Mouse (Mus musculus) limb, embryonic 13.5 days (tissue): ENCODE measurements around the gene Cyp2e1. TPM values are rescaled to one million over a fixed set of nuclear protein-coding genes. Genes with fewer than 3 reads are reported as not detected.
"Not testable (repeated sequence)": the region's sequence is repeated elsewhere in the genome, so short reads cannot be mapped to it uniquely, and the experiment has no call there.

ENCODE experiments used
- ATAC-seq: fragments of 200-750 bp; cut with Nextera tagmentation; 2 replicates; pipeline ENCODE4 v1.8.0; 2017; ENCODE audit warnings: low read depth, moderate number of reproducible peaks, moderate TSS enrichment; ENCODE audit not compliant: low FRiP score
- H3K27ac ChIP-seq: fragments of 300-500 bp; sonication (generic); 2 replicates; pipeline ENCODE4 v1.5.1; 2015; ENCODE audit warnings: inconsistent platforms, mild to moderate bottlenecking, moderate library complexity
- H3K27me3 ChIP-seq: fragments of 300-500 bp; sonication (generic); 2 replicates; pipeline ENCODE4 v1.6.1; 2015; ENCODE audit warnings: mild to moderate bottlenecking, inconsistent platforms
- H3K36me3 ChIP-seq: fragments of 300-500 bp; sonication (generic); 2 replicates; pipeline ENCODE4 v1.6.1; 2015; ENCODE audit warnings: inconsistent platforms, mild to moderate bottlenecking, moderate library complexity
- H3K4me1 ChIP-seq: fragments of 300-500 bp; sonication (generic); 2 replicates; pipeline ENCODE4 v1.6.1; 2015; ENCODE audit warnings: inconsistent platforms
- H3K4me2 ChIP-seq: fragments of 300-500 bp; sonication (generic); replicated peaks from 2 replicates; pipeline ENCODE4 v1.6.1; 2015; ENCODE audit warnings: inconsistent platforms, mild to moderate bottlenecking, moderate library complexity
- H3K4me3 ChIP-seq: fragments of 300-500 bp; sonication (generic); 2 replicates; pipeline ENCODE4 v1.5.1; 2015; ENCODE audit warnings: moderate library complexity, mild to moderate bottlenecking, inconsistent platforms
- H3K9ac ChIP-seq: fragments of 300-500 bp; sonication (generic); 2 replicates; pipeline ENCODE4 v1.6.1; 2015; ENCODE audit warnings: mild to moderate bottlenecking, inconsistent platforms
- H3K9me3 ChIP-seq: fragments of 300-500 bp; sonication (generic); 2 replicates; pipeline ENCODE4 v1.6.1; 2016; ENCODE audit warnings: inconsistent platforms
- WGBS: fragments of 180-500 bp; shearing (Covaris S2); methylation state at CpG from one replicate; pipeline ENCODE4 v1.1.7; 2015; 5-methylcytosine and 5-hydroxymethylcytosine counted together
- polyA plus RNA-seq: library from polyadenylated mRNA; unstranded; fragments of >200 nt; fragmentation: Nextera tagmentation; extraction: Ambion mirVana; gene quantifications from 2 replicates; pipeline ENCODE4 v1.2.1, GENCODE M21; 2015

Cyp2e1 gene
- not detected in 2 replicates for polyA plus RNA-seq

- H3K4me2 ChIP-seq, result no peak within 1 kb of the TSS
- 75% methylated on average over 7 of the region's 7 CpGs for WGBS
- no peaks in the 10 kb centered on the region for H3K9me3 ChIP-seq
- H3K4me1 ChIP-seq, result no peaks in the 10 kb centered on the region
- no peaks in the 10 kb centered on the region for H3K36me3 ChIP-seq
- H3K4me3 ChIP-seq, result no peak within 1 kb of the TSS
- no peaks in the 10 kb centered on the region for H3K27me3 ChIP-seq
- H3K9ac ChIP-seq, result no peak within 1 kb of the TSS
- ATAC-seq, result no peak
- H3K27ac ChIP-seq, result no peak within 1 kb of the TSS
Observed at GRCm38 (mm10) chr7:140763447-140764020, at the start of gene Cyp2e1. Cyp2e1 (plus strand) TSS chr7:140763739.

DNA sequence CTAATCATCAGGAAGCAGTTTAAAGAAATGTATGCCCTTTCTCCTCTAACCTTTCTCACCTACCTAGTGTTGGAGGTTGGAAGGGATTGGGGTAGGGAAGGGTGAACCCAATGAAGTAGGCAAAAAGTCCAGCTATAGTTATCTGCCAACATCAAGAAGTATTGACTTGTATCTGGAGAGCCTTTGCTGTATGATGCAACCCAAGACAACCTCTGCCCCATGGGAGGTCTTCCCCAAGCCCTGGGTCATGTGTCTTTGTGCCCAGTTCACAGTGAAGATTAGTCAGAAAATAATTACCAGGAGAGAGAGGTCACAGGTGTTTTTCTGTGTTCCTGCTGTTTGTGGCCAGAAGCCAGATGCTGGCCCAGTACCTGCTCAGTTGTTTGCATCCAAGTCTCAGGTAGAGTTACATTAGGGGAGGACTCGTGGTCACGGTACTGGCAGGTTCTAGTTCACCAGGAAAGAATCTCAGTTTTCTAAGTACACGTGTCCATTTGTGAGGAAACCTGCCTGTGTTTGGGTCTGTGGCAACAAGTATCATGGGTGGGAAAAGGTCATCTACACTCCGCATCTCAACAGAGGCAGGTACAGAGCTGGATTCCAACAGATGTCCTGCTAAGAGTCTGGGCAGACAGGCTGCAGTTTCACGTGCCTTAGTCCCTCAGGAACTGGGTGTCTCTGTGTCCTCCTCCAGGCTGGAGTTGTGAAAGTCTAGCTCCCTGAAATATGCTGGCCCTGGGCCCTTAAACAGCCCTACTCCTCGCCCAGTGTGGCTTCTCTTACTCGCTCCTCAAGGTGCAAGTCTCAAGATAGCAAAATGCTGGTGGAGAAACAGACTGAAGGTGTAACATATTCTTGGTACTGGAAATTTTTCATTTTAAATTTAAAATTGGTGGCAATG, 46.1 kb upstream of the Cyp2e1 start:
- H3K4me1 ChIP-seq, result no peaks in the 10 kb centered on the region
- no peaks in the 10 kb centered on the region for H3K27me3 ChIP-seq
- H3K27ac ChIP-seq, result no peak overlapping the region
- 82% methylated on average over 7 of the region's 7 CpGs for WGBS
- H3K9me3 ChIP-seq, result no peaks in the 10 kb centered on the region
- no peak for ATAC-seq
- H3K36me3 ChIP-seq, result no peaks in the 10 kb centered on the region
- no peak overlapping the region for H3K4me2 ChIP-seq
- H3K4me3 ChIP-seq, result no peak overlapping the region
- no peak overlapping the region for H3K9ac ChIP-seq

- 83% methylated on average over 6 of the region's 6 CpGs for WGBS
- Histone ChIP-seq H3K27me3 (no peaks in the 10 kb centered on the region), H3K4me1 (no peaks in the 10 kb centered on the region), H3K4me2 (no peak overlapping the region), H3K4me3 (no peak overlapping the region), H3K27ac (no peak overlapping the region), H3K9me3 (no peaks in the 10 kb centered on the region), H3K9ac (no peak overlapping the region), H3K36me3 (no peaks in the 10 kb centered on the region)
- ATAC-seq, result no peak
Observed at GRCm38 (mm10) chr7:140721095-140721494, 42.4 kb upstream of the Cyp2e1 start.

DNA sequence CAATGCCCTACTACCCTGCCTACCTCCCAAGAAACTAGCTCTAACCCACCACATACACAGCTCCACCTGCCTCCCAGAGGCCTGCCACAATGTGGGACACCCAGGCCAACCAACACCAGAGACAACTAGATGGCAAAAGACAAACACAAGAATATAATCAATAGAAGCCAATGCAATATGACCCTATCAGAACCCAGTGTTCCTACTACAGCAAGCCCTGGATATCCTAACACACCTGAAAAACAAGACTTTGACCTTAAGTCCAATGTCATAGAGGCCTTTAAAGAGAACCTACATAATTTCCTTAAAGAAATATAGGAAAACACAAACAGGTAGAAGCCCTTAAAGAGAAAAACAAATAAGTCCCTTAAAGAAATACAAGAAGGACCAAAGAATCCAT, 38.0 kb upstream of the Cyp2e1 start:
- H3K4me2 ChIP-seq, result no peak overlapping the region
- no peak overlapping the region for H3K9ac ChIP-seq
- no peaks in the 10 kb centered on the region for H3K27me3 ChIP-seq
- ATAC-seq, result no peak
- 0 out of 2 replicates have a peak, but pooled peaks cover 5% of the 10 kb centered on the region for H3K9me3 ChIP-seq
- H3K4me1 ChIP-seq, result no peaks in the 10 kb centered on the region
- H3K4me3 ChIP-seq, result no peak overlapping the region
- H3K36me3 ChIP-seq, result no peaks in the 10 kb centered on the region
- no peak overlapping the region for H3K27ac ChIP-seq

DNA sequence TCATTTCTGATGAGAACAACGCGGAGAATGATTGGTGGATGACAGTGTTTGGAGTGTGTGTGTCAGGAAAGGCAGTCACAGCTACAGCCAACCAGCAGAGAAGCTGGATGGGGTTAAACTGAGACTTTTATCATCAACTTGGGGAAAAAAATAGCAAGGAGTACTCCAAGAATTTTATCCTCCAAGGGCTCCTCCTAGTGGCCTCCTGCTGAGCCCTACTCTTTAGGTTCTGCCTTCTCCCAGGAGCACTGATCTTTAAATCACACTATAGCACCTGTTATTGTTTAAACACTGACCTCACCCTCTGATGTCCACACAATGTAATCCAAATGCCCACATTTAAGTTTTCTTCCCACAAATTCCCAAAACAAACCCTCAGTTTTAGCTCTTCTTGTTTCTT, 30.4 kb upstream of the Cyp2e1 start:
- Histone ChIP-seq H3K9ac (no peak overlapping the region), H3K4me2 (no peak overlapping the region), H3K27ac (no peak overlapping the region), H3K4me1 (no peaks in the 10 kb centered on the region), H3K9me3 (no peaks in the 10 kb centered on the region), H3K36me3 (no peaks in the 10 kb centered on the region), H3K4me3 (no peak overlapping the region), H3K27me3 (no peaks in the 10 kb centered on the region)
- ATAC-seq, result no peak
- WGBS, result 79% methylated on average over 2 of the region's 2 CpGs

- H3K4me2 ChIP-seq, result no peak overlapping the region
- no peaks in the 10 kb centered on the region for H3K27me3 ChIP-seq
- 82% methylated on average over 3 of the region's 3 CpGs for whole genome bisulfite sequencing
- no peak for ATAC-seq
- no peaks in the 10 kb centered on the region for H3K4me1 ChIP-seq
- no peak overlapping the region for H3K9ac ChIP-seq
- no peak overlapping the region for H3K27ac ChIP-seq
- H3K9me3 ChIP-seq, result no peaks in the 10 kb centered on the region
- no peak overlapping the region for H3K4me3 ChIP-seq
- no peaks in the 10 kb centered on the region for H3K36me3 ChIP-seq
Observed at GRCm38 (mm10) chr7:140747402-140747801, 16.1 kb upstream of the Cyp2e1 start.

- Histone ChIP-seq H3K4me3 (no peak overlapping the region), H3K4me1 (no peaks in the 10 kb centered on the region), H3K27ac (no peak overlapping the region), H3K9me3 (no peaks in the 10 kb centered on the region), H3K36me3 (no peaks in the 10 kb centered on the region), H3K27me3 (no peaks in the 10 kb centered on the region), H3K9ac (no peak overlapping the region), H3K4me2 (no peak overlapping the region)
- no peak for ATAC-seq
- 75% methylated on average over 6 of the region's 6 CpGs for WGBS
Observed at GRCm38 (mm10) chr7:140748116-140748826, 15.3 kb upstream of the Cyp2e1 start.

- WGBS, result 88% methylated on average over 3 of the region's 3 CpGs
- H3K9me3 ChIP-seq, result 0 out of 2 replicates have a peak, but pooled peaks cover 3% of the 10 kb centered on the region
- no peaks in the 10 kb centered on the region for H3K27me3 ChIP-seq
- no peak for ATAC-seq
- H3K4me3 ChIP-seq, result no peak overlapping the region
- no peak overlapping the region for H3K27ac ChIP-seq
- H3K36me3 ChIP-seq, result no peaks in the 10 kb centered on the region
- no peaks in the 10 kb centered on the region for H3K4me1 ChIP-seq
- H3K4me2 ChIP-seq, result no peak overlapping the region
- H3K9ac ChIP-seq, result no peak overlapping the region
Observed at GRCm38 (mm10) chr7:140748827-140749160, 14.7 kb upstream of the Cyp2e1 start.

DNA sequence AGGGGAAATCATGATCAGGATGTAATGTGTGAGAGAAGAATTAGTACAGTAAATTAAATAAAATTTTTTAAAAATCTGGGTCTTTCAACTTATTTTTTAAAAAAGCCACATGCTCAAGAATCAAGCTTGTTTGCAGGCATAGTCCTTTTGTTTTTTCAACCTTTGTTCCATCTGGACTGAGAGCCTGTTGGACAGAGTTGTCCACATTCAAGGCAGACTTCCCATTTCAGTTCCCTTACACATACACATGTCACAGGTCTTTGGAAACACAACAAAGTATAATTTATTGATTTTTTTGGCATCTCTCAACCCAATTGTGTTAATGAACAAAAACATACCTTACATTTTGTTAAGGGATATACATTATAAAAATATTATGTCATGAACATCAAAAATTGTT, 9.0 kb upstream of the Cyp2e1 start:
- Histone ChIP-seq H3K9ac (no peak overlapping the region), H3K27me3 (no peaks in the 10 kb centered on the region), H3K36me3 (no peaks in the 10 kb centered on the region), H3K4me1 (no peaks in the 10 kb centered on the region), H3K4me2 (no peak overlapping the region), H3K9me3 (0 out of 2 replicates have a peak, but pooled peaks cover 3% of the 10 kb centered on the region), H3K27ac (no peak overlapping the region), H3K4me3 (no peak overlapping the region)
- no peak for ATAC-seq

GRCm38 (mm10) chr7:140756151-140756854, 7.2 kb upstream of the Cyp2e1 start:
- no peak overlapping the region for H3K27ac ChIP-seq
- H3K4me3 ChIP-seq, result no peak overlapping the region
- no peak for ATAC-seq
- no peak overlapping the region for H3K4me2 ChIP-seq
- no peak overlapping the region for H3K9ac ChIP-seq
- WGBS, result 67% methylated on average over 4 of the region's 4 CpGs
- H3K36me3 ChIP-seq, result no peaks in the 10 kb centered on the region
- 0 out of 2 replicates have a peak, but pooled peaks cover 3% of the 10 kb centered on the region for H3K9me3 ChIP-seq
- no peaks in the 10 kb centered on the region for H3K27me3 ChIP-seq
- no peaks in the 10 kb centered on the region for H3K4me1 ChIP-seq

DNA sequence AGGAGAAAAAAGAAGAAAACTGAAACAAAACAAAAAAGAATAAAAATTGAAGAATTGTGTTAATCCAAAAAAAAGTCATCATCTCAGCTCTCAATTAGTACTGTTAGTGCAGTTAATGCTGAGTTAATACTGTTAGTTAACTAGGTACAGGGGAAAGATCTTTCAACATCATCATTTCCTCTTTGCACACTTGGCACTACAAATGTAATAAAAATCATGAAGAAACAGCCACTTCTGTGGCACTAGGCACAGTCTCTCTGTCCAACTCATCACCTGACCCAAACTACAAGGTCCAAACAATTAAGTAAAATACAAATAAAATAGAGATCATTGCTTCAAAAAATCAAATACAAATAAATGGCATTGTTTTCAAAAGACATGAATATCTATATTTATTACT, 2.9 kb upstream of the Cyp2e1 start:
- Histone ChIP-seq H3K9me3 (no peaks in the 10 kb centered on the region), H3K4me3 (no peak overlapping the region), H3K36me3 (no peaks in the 10 kb centered on the region), H3K27me3 (no peaks in the 10 kb centered on the region), H3K27ac (no peak overlapping the region), H3K9ac (no peak overlapping the region), H3K4me2 (no peak overlapping the region), H3K4me1 (no peaks in the 10 kb centered on the region)
- no peak for ATAC-seq

DNA sequence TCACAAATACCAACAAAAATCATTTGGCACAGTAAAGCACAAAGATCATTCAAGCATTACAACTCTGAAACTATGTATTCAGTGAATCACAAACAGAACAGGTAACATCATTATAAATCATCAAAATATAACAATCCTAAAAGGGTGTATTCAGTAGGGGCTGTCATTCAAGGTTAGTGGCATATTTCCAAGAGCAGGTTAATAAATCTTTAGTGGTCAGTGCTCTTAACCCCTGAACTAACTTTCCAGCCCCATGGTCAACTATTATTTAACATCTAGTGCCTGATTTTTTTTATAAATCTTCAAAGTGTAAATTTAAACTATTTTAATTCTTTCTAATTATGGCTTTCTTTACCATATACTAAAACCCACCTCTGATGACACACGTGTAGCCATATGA, 1.9 kb downstream of the Cyp2e1 start:
- H3K4me3 ChIP-seq, ATAC-seq, H3K27me3 ChIP-seq, H3K27ac ChIP-seq, H3K36me3 ChIP-seq, H3K9ac ChIP-seq, H3K4me1 ChIP-seq, H3K9me3 ChIP-seq, H3K4me2 ChIP-seq: not testable (repeated sequence)
- 69% methylated on average over 1 of the region's 1 CpGs for WGBS
